Mouse (Mus musculus): ENCODE measurements around the gene Gm3139. TPM values are rescaled to one million over a fixed set of nuclear protein-coding genes. Genes with fewer than 3 reads are reported as not detected.
"Not testable (repeated sequence)": the region's sequence is repeated elsewhere in the genome, so short reads cannot be mapped to it uniquely, and the experiment has no call there.

The Gm3139 gene
- polyA plus RNA-seq (2015; fragmentation: Nextera tagmentation; extraction: Ambion mirVana), result not detected in 2 replicates

GRCm38 (mm10) chr5:94525987-94526386, at the start of gene Gm3139:
TSS of gene Gm3139 (plus strand) at chr5:94526287.
- H3K27ac ChIP-seq (ENCODE audit: low read depth); H3K4me3 ChIP-seq (ENCODE audit: low read depth, low read length); H3K27me3 ChIP-seq (ENCODE audit: insufficient read depth, low read length); H3K4me1 ChIP-seq (ENCODE audit: insufficient read depth); DNase-seq; H3K9me3 ChIP-seq (ENCODE audit: low read length); H3K9ac ChIP-seq (replicated peaks); H3K36me3 ChIP-seq (replicated peaks; ENCODE audit: insufficient read depth, low read length); H3K4me2 ChIP-seq (ENCODE audit: low read depth, low read length); ATAC-seq: not testable (repeated sequence)
- WGBS (ENCODE audit: insufficient replicate concordance), result no CpG with 5 or more reads among the region's 2 CpGs

Other genes with a start within 250 kb of the Gm3139 start
- gene A430089I19Rik, start 219.5 kb upstream of the Gm3139 start, polyA plus RNA-seq (2015; fragmentation: Nextera tagmentation; extraction: Ambion mirVana), result not detected in 2 replicates
- not detected in 2 replicates for gene Gm6502, start 211.9 kb upstream of the Gm3139 start, polyA plus RNA-seq (2015; fragmentation: Nextera tagmentation; extraction: Ambion mirVana)
- gene AA792892, start 186.5 kb upstream of the Gm3139 start, polyA plus RNA-seq (2015; fragmentation: Nextera tagmentation; extraction: Ambion mirVana), result not detected in 2 replicates
- gene Gm7682, start 80.5 kb upstream of the Gm3139 start, polyA plus RNA-seq (2015; fragmentation: Nextera tagmentation; extraction: Ambion mirVana), result not detected in 2 replicates
- gene Gm3147, start 90.1 kb downstream of the Gm3139 start, polyA plus RNA-seq (2015; fragmentation: Nextera tagmentation; extraction: Ambion mirVana), result not detected in 2 replicates
- not detected in 2 replicates for gene Gm6509, start 97.7 kb downstream of the Gm3139 start, polyA plus RNA-seq (2015; fragmentation: Nextera tagmentation; extraction: Ambion mirVana)
- gene Gm6205, start 122.1 kb downstream of the Gm3139 start, polyA plus RNA-seq (2015; fragmentation: Nextera tagmentation; extraction: Ambion mirVana), result not detected in 2 replicates

Data from liver, postnatal 0 days (tissue).